Mouse (Mus musculus): ENCODE measurements around the gene Ephx4.

Ephx4 gene

GRCm38 (mm10) chr5:107402436-107402835, at the start of gene Ephx4:
Gene Ephx4, plus strand, starts transcription at chr5:107402736.
- no peak for TF ChIP-seq GATA4 (IDR thresholded peaks at IDR 0.05; ENCODE audit: insufficient replicate concordance, low read length)

DNA sequence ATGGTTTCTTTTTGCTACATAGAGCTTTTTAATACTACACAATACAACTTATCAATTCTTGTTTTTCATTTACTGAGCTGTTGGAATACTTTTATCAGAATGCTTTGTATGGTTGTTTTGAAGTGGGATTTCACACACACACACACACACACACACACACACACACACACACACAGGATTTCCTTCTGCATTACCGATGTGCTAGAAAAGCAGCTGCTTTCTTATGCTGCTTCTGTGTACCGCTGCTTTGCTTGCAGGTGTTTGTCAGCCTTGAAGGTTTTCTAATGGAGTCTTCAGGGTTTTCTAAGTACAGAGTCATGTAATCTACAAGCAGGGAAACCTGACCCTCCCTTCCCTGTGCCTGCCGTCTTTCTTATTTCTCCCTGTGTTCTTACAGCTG, 48.6 kb upstream of the Ephx4 start:
- no peak for TF ChIP-seq GATA4 (IDR thresholded peaks at IDR 0.05; ENCODE audit: insufficient replicate concordance, low read length)

DNA sequence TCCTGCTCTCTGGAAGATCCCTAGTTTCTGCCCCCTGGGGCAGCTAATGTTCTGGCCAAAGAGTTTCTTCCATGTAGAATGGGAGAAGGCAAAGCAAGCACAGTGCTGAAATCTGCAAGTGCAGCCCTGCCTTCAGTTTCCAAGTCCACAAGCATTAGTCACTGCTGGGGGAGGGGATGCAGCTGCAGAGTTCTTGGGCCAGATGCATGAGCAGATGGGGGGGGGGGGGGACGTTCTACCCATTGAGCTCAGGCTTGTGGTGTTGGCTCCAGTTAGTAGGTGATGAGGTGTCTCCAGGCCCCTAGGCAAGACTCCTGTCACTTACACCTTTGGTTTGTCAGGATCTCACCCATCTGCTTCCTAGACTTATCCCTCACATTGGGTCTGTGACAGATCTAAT, 46.7 kb upstream of the Ephx4 start:
- TF ChIP-seq GATA4 (IDR thresholded peaks at IDR 0.05; ENCODE audit: insufficient replicate concordance, low read length), result no peak

DNA sequence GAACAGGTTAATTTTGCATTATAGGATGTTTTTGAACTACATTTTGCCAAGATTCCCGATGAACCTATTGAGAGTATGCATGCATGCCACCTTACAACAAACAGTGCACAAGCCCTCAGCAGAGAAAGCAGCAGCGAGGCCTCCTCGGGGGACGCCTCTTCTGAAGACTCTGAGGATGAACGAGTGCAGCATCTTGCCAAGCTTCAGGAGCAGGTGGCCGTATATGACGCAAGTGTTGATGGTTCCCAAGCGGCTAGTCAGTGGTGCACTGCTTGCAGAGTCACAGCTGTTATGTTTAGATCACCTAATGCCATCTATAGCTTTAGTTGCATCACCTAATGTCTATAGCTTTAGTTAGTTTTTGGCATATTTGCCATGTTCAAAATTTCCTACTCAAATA, 44.8 kb upstream of the Ephx4 start:
- no peak for TF ChIP-seq GATA4 (IDR thresholded peaks at IDR 0.05; ENCODE audit: insufficient replicate concordance, low read length)

- TF ChIP-seq GATA4 (IDR thresholded peaks at IDR 0.05; ENCODE audit: insufficient replicate concordance, low read length), result no peak
Observed at GRCm38 (mm10) chr5:107359395-107360053, 43.0 kb upstream of the Ephx4 start.

DNA sequence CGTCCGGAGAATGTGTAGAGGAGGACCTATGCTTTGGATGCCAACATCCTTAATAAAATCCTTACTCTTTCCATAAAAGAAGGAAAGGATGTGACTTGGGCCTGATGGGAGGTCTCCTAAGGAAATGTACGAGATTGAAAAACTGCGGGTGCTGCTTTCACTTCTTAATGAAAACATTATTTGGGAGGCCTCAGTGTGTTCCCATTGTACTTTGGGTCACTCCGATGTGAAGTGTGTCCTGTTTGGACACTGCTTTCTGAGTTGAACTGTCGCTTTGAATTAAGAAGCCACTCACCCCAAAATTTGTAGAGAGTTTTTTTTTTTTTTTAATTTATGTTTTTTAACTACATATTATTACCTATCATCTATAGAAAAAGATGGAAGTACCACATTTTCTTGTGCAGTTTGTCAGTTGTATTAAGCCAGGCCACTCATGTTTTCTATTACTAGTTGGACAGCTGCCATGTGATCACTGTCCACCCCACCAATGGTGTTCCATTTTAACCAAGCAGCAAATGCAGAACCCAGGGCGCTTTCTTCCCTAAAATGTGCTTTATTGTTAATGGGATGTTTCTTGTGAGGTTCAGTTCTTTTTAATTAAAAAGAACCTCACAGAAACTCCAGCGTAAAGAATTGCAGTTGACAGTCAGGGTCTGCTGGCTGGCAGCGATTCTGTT, 42.3 kb upstream of the Ephx4 start:
- no peak for TF ChIP-seq GATA4 (IDR thresholded peaks at IDR 0.05; ENCODE audit: insufficient replicate concordance, low read length)

- TF ChIP-seq GATA4 (IDR thresholded peaks at IDR 0.05; ENCODE audit: insufficient replicate concordance, low read length), result no peak
Observed at GRCm38 (mm10) chr5:107370040-107370439, 32.5 kb upstream of the Ephx4 start.

DNA sequence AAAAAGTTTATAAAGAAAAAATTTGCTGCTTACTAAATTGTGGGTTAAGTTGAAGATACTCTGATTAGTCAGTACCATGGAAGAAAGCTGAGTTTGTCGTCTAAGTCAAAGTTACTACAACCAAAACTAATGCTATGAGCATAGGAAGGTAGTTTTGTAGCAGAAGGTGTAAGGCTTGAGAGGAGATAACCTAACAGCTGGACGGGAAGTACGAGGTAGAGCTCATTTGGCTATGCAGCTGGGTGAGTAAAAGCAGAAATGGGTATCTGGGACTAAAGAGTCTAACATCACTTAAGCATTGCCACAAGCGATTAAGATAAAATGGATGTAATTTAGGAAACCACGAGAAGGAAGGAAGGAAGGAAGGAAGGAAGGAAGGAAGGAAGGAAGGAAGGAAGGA, 31.2 kb upstream of the Ephx4 start:
- TF ChIP-seq GATA4 (IDR thresholded peaks at IDR 0.05; ENCODE audit: insufficient replicate concordance, low read length), result no peak

GRCm38 (mm10) chr5:107373256-107373655, 29.3 kb upstream of the Ephx4 start:
- TF ChIP-seq GATA4 (IDR thresholded peaks at IDR 0.05; ENCODE audit: insufficient replicate concordance, low read length), result no peak

GRCm38 (mm10) chr5:107387788-107388187, 14.7 kb upstream of the Ephx4 start:
- TF ChIP-seq GATA4 (IDR thresholded peaks at IDR 0.05; ENCODE audit: insufficient replicate concordance, low read length), result no peak

DNA sequence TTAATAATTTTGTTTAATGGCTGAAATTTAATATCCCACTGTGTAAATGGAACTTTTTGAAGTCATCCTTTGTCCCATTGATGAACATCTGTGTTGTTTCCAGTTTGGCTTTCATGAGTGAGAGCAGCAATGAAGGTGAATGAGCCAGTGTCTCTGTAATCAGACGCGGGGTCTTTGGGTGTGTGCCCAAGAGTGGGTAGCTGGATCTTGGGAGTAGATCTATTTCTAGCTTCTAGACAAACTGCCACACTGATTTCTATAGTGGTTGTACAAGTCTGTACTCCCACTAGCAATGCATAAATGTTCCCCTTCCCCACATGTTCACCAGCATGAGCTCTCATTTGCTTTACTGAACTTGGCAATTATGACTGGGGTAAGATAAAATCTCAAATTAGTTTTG, 13.2 kb upstream of the Ephx4 start:
- TF ChIP-seq GATA4 (IDR thresholded peaks at IDR 0.05; ENCODE audit: insufficient replicate concordance, low read length), result no peak

DNA sequence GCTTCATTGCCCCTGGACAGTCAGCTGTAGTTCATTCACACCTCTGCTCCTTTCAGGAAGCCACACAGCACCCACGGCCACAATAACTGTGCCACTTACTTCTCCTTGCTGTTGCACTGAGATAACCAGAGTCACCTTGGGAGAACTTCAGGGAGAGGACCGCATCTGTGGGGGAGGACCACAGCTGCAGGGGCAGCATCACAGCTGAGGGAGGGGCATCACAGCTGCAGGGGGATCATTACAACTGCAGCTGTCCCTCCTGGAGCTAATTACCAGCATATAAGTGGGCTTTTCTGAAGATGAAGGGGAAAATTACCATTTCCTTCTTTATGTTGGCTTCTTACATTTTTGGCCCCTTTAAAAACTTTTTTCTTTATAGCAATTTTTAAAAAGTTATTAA, 8.1 kb upstream of the Ephx4 start:
- TF ChIP-seq GATA4 (IDR thresholded peaks at IDR 0.05; ENCODE audit: insufficient replicate concordance, low read length), result no peak

DNA sequence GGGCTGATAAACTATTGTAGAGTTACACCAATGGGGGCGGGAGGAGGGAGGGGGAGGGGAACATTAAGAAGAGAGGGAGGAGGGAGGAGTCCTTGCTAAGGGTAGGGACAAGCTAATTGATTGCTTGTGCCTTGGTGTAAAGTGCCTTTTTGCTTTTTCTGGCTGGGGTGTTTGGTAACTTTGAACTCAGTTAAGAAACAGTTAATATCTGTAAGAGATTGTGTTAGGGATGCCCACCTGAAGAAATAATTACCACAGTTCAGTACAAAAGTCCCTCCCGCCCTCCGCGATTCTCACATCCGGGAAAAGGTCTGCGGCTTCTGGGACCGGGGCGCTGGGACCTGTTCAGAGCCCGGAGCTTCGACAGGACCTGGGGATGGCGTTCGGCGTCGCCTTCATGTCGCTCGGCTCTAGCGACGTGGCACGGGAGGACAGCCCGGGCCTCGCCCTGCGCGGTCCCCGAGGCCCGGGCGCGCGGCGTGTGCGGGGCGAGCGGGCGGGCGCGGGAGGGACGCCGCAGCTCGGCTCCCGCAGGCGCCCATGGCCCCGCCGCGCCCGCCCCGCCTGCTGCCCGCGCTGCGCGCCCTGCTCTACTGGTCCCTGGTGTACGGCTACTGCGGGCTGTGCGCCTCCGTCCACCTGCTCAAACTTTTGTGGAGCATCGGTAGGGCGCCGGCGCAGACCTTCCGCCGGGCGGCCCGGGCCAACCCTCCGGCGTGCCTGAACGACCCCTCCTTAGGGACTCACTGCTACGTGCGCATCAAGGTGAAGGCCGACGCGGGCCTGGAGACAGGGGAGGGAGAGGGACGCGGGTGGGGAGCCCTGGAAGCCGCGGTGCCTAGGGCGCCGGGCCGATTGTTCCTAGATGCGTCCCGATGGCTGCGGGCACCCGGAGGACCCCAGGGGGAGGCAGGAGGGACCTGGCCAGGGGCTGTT, 743 bp downstream of the Ephx4 start:
- TF ChIP-seq GATA4 (IDR thresholded peaks at IDR 0.05; ENCODE audit: insufficient replicate concordance, low read length), result no peak

DNA sequence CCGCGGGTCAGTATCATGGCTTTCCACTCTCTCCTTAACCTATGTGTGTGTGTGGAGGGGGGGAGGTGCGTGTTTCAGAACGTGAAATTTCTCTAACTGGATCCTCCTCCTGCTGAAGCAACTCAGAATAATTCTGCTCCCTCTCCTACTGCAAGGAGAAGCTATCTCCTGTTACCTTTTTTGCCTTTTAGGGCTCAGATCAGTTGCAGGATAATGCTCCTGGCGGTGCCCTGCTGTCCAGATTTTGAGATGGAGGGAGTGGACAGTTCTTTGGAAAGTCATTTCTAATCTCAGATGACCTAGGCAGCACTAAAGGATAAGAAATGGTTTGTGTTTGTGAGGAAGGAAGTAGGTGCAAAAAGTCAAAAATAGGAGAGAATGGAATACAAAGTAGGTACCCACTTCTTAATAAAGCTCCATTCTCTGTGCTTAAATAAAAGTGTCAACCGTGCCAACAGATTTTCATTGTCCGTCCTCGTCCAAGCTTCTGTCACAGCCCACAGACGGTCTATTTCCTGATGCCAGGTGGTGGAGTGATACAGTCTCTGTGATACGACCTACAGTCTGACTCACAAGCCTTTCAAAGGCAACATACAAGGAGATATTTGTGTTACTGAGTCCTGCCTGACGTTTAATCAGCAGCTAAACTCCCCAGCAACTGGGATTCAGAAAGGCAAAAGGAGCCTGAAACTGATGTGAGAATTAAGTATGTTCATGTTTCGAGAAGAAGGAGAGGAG, 1.6 kb downstream of the Ephx4 start:
- TF ChIP-seq GATA4 (IDR thresholded peaks at IDR 0.05; ENCODE audit: insufficient replicate concordance, low read length), result no peak

DNA sequence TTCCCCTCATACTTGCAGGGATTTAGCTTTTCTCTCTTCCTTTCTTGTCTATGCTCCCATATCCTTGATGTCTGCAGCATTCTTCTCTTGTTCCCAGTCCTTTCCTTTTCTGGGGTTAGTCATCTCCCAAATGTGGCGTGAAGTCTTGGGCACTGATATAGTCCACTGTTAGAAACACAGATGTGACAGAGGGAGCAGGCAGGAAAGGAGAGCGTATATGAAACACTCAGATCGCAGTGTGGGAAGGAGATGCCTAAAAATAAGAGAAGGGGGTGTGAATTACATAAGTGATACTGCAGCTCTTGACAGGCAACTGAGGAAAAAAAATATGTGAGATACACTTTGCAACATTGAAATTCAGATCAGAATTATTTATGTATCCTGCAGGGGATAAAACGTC, 2.8 kb downstream of the Ephx4 start:
- no peak for TF ChIP-seq GATA4 (IDR thresholded peaks at IDR 0.05; ENCODE audit: insufficient replicate concordance, low read length)
